Mouse (Mus musculus) gastrocnemius, adult 18-20 months (tissue): Measurements from ENCODE around the gene Tdpoz4. TPM values are rescaled to one million over a fixed set of nuclear protein-coding genes. Genes with fewer than 3 reads are reported as not detected.
"Not testable (repeated sequence)": the region's sequence is repeated elsewhere in the genome, so short reads cannot be mapped to it uniquely, and the experiment has no call there.

ENCODE experiments used
- DNase-seq: peaks from one replicate; pipeline ENCODE4 v3.0.0; 2021; ENCODE audit warnings: low spot score
- long read RNA-seq, 2 experiments: library from polyadenylated mRNA; stranded (forward); transcript quantifications; one replicate each; pipeline ENCODE4 v2.0.0; 2021
- total RNA-seq, 2 experiments: library from RNA; stranded (reverse); gene quantifications; 2 replicates each; pipeline ENCODE4 v1.2.3; 2021

Tdpoz4 gene
- total RNA-seq: not detected
- long read RNA-seq, experiment 1: 0 reads
- long read RNA-seq, experiment 2: 0 reads

- DNase-seq: not testable (repeated sequence)
These were observed at the start of gene Tdpoz4 for GRCm38 (mm10) chr3:93796098-93796497. Gene Tdpoz4 (plus strand): TSS chr3:93796398.

GRCm38 (mm10) chr3:93754022-93754421 is 42.2 kb upstream of the Tdpoz4 start:
- DNase-seq: not testable (repeated sequence)

- not testable (repeated sequence) for DNase-seq
These were observed 23.5 kb upstream of the Tdpoz4 start, which contains the start of gene Gm5773 for GRCm38 (mm10) chr3:93772700-93773099. Gene Gm5773 (plus strand): TSS chr3:93773000.

GRCm38 (mm10) chr3:93813341-93813740 is 17.1 kb downstream of the Tdpoz4 start:
- not testable (repeated sequence) for DNase-seq

- not testable (repeated sequence) for DNase-seq
These were observed 29.5 kb downstream of the Tdpoz4 start, which contains the start of gene Tdpoz3 for GRCm38 (mm10) chr3:93825720-93826119. Gene Tdpoz3 (plus strand): TSS chr3:93826020.

Other genes starting within 250 kb of the Tdpoz4 start
- 10 to 100 TPM; 42.2 to 48.1 TPM for gene S100a10, start 241.3 kb upstream of the Tdpoz4 start, total RNA-seq
- not detected for gene Tdpoz2, start 143.7 kb upstream of the Tdpoz4 start, total RNA-seq
- not detected for gene Tdpoz1, start 120.1 kb upstream of the Tdpoz4 start, total RNA-seq
- gene Gm37596, start 103.3 kb upstream of the Tdpoz4 start, total RNA-seq: not detected
- gene Gm5773, start 23.4 kb upstream of the Tdpoz4 start, total RNA-seq: not detected
- gene Tdpoz3, start 29.6 kb downstream of the Tdpoz4 start, total RNA-seq: not detected
- not detected for gene Gm9117, start 147.1 kb downstream of the Tdpoz4 start, total RNA-seq
- not detected for gene Tdpoz5, start 164.9 kb downstream of the Tdpoz4 start, total RNA-seq